Mouse (Mus musculus): ENCODE measurements at regions not wholly inside any gene's neighbourhood (a gene's known extent, or its start where the extent isn't known, plus 50 kb on each side); places are given as distances from the start of the nearest gene placed in this dataset.

- no peaks in the 10 kb centered on the region for H3K9me3 ChIP-seq (ENCODE audit: low read length)
- no peaks in the 10 kb centered on the region for H3K36me3 ChIP-seq (ENCODE audit: insufficient read depth)
- H3K9ac ChIP-seq = no peak overlapping the region
- 73% methylated on average over 7 of the region's 7 CpGs for WGBS
- no peak overlapping the region for H3K27ac ChIP-seq (ENCODE audit: low read depth, low read length)
- TF ChIP-seq CTCF (IDR thresholded peaks at IDR 0.05; ENCODE audit: low read depth) = no peak
- H3K4me2 ChIP-seq (ENCODE audit: low read depth) = no peak overlapping the region
- DNase-seq (no peak), ATAC-seq (no peak)
- H3K4me3 ChIP-seq (ENCODE audit: low read depth, low read length) = no peak overlapping the region
- no peaks in the 10 kb centered on the region for H3K4me1 ChIP-seq (ENCODE audit: insufficient read depth)
- H3K27me3 ChIP-seq (ENCODE audit: insufficient read depth, low read length) = no peaks in the 10 kb centered on the region
These were observed 388.9 kb downstream of the 1700129C05Rik start for GRCm38 (mm10) chr14:58753781-58754180.

DNA sequence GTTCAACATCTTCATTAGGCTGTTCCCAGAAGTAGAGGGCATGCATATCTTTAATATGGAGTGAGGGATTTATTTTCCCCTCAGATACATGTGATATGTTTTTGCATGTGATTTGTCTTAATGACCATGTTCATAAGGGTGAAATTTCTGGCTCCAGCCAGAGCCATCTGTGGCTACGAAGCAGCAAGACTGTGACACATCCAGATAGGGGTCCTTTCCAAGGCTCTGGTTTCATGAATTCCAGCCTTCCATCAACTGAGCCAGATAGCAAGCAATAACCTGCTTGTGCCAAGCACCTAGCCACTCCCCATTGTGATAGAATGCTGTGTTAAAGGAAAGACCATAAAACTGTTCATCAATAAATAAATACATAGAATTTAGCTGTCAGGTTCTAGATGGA is 389.6 kb downstream of the 1700129C05Rik start:
- Histone ChIP-seq H3K9me3 (ENCODE audit: low read length) (no peaks in the 10 kb centered on the region), H3K9ac (no peak overlapping the region), H3K27ac (ENCODE audit: low read depth, low read length) (no peak overlapping the region), H3K4me3 (ENCODE audit: low read depth, low read length) (no peak overlapping the region), H3K27me3 (ENCODE audit: insufficient read depth, low read length) (no peaks in the 10 kb centered on the region), H3K36me3 (ENCODE audit: insufficient read depth) (no peaks in the 10 kb centered on the region), H3K4me2 (ENCODE audit: low read depth) (no peak overlapping the region), H3K4me1 (ENCODE audit: insufficient read depth) (no peaks in the 10 kb centered on the region)
- 74% methylated on average over 1 of the region's 1 CpGs for WGBS
- ATAC-seq (no peak), DNase-seq (no peak)
- no peak for TF ChIP-seq CTCF (IDR thresholded peaks at IDR 0.05; ENCODE audit: low read depth)

GRCm38 (mm10) chr14:58726418-58726817 is 416.3 kb downstream of the 1700129C05Rik start:
- no peak for DNase-seq
- H3K9ac ChIP-seq = no peak overlapping the region
- H3K27ac ChIP-seq (ENCODE audit: low read depth, low read length) = no peak overlapping the region
- no peaks in the 10 kb centered on the region for H3K9me3 ChIP-seq (ENCODE audit: low read length)
- TF ChIP-seq CTCF (IDR thresholded peaks at IDR 0.05; ENCODE audit: low read depth) = no peak
- H3K36me3 ChIP-seq (ENCODE audit: insufficient read depth) = no peaks in the 10 kb centered on the region
- no peak overlapping the region for H3K4me3 ChIP-seq (ENCODE audit: low read depth, low read length)
- 71% methylated on average over 1 of the region's 1 CpGs for WGBS
- H3K4me1 ChIP-seq (ENCODE audit: insufficient read depth) = no peaks in the 10 kb centered on the region
- no peak overlapping the region for H3K4me2 ChIP-seq (ENCODE audit: low read depth)
- no peaks in the 10 kb centered on the region for H3K27me3 ChIP-seq (ENCODE audit: insufficient read depth, low read length)
- no peak for ATAC-seq

GRCm38 (mm10) chr14:58714856-58715255 is 427.8 kb downstream of the 1700129C05Rik start:
- H3K27me3 ChIP-seq (ENCODE audit: insufficient read depth, low read length) = no peaks in the 10 kb centered on the region
- no peaks in the 10 kb centered on the region for H3K36me3 ChIP-seq (ENCODE audit: insufficient read depth)
- no peak overlapping the region for H3K4me2 ChIP-seq (ENCODE audit: low read depth)
- H3K9ac ChIP-seq = no peak overlapping the region
- no peak for DNase-seq
- H3K27ac ChIP-seq (ENCODE audit: low read depth, low read length) = no peak overlapping the region
- no peak for TF ChIP-seq CTCF (IDR thresholded peaks at IDR 0.05; ENCODE audit: low read depth)
- ATAC-seq = no peak
- H3K4me3 ChIP-seq (ENCODE audit: low read depth, low read length) = no peak overlapping the region
- no peaks in the 10 kb centered on the region for H3K4me1 ChIP-seq (ENCODE audit: insufficient read depth)
- no peaks in the 10 kb centered on the region for H3K9me3 ChIP-seq (ENCODE audit: low read length)

DNA sequence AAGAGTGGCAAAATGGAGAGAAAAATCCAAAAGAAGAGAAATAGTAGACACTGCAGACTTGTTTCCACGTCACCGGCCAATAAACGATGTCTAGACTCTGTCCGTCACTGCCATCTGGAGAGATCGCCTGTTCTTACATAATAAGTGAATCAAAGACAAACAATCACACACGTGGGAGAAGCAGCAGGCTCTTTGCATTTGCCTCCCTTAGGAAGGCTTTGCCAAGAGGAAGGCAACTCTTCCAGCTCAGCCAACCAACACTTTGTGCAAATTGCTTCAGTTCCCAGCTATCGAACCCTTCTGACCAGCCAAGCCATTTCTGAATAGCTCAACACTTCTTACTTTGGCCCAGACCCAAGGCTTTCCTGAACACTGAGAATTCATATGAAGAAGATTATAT is 432.8 kb downstream of the 1700129C05Rik start:
- peak; percentile 25 for DNase-seq
- TF ChIP-seq CTCF (IDR thresholded peaks at IDR 0.05; ENCODE audit: low read depth) = no peak
- ATAC-seq = peak; percentile 42; the same call in 1 of the 2 replicates
- WGBS = 43% methylated on average over 7 of the region's 7 CpGs
- Histone ChIP-seq H3K4me2 (ENCODE audit: low read depth) (no peak overlapping the region), H3K27me3 (ENCODE audit: insufficient read depth, low read length) (no peaks in the 10 kb centered on the region), H3K36me3 (ENCODE audit: insufficient read depth) (no peaks in the 10 kb centered on the region), H3K4me3 (ENCODE audit: low read depth, low read length) (no peak overlapping the region), H3K9me3 (ENCODE audit: low read length) (no peaks in the 10 kb centered on the region), H3K4me1 (ENCODE audit: insufficient read depth) (no peaks in the 10 kb centered on the region), H3K9ac (no peak overlapping the region), H3K27ac (ENCODE audit: low read depth, low read length) (no peak overlapping the region)

DNA sequence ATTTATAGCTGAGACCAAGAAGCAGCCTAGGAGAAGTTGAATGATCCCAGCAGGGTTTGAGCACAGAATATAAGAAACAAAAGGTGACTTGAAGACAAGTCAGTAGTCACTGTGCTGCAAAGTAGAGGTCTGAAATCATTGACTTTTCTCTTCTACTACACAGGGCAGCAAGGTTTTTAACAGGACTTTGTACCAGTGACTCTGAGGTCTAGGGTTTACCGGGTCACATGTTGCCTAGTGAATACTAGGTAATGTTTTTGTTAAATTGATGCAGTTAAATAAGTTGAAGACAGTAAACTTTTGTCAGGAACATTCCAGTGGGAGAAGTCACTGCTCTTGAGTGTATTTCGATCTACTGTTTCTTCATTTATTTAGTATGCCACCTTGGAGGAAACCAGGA is 433.4 kb downstream of the 1700129C05Rik start:
- Histone ChIP-seq H3K36me3 (ENCODE audit: insufficient read depth) (no peaks in the 10 kb centered on the region), H3K27me3 (ENCODE audit: insufficient read depth, low read length) (no peaks in the 10 kb centered on the region), H3K27ac (ENCODE audit: low read depth, low read length) (no peak overlapping the region), H3K4me1 (ENCODE audit: insufficient read depth) (no peaks in the 10 kb centered on the region), H3K9ac (no peak overlapping the region), H3K9me3 (ENCODE audit: low read length) (no peaks in the 10 kb centered on the region), H3K4me2 (ENCODE audit: low read depth) (no peak overlapping the region), H3K4me3 (ENCODE audit: low read depth, low read length) (no peak overlapping the region)
- ATAC-seq (no peak), DNase-seq (no peak)
- WGBS = 94% methylated on average over 2 of the region's 2 CpGs
- no peak for TF ChIP-seq CTCF (IDR thresholded peaks at IDR 0.05; ENCODE audit: low read depth)

GRCm38 (mm10) chr14:58701765-58702164 is 440.9 kb downstream of the 1700129C05Rik start:
- no peak overlapping the region for H3K9ac ChIP-seq
- peak; percentile 60 for TF ChIP-seq CTCF (IDR thresholded peaks at IDR 0.05; ENCODE audit: low read depth)
- H3K27me3 ChIP-seq (ENCODE audit: insufficient read depth, low read length) = no peaks in the 10 kb centered on the region
- DNase-seq (peak; percentile 78), ATAC-seq (peak; percentile 61; the same call in 1 of the 2 replicates)
- no peaks in the 10 kb centered on the region for H3K4me1 ChIP-seq (ENCODE audit: insufficient read depth)
- no peak overlapping the region for H3K27ac ChIP-seq (ENCODE audit: low read depth, low read length)
- no peak overlapping the region for H3K4me3 ChIP-seq (ENCODE audit: low read depth, low read length)
- H3K4me2 ChIP-seq (ENCODE audit: low read depth) = no peak overlapping the region
- WGBS = 25% methylated on average over 1 of the region's 1 CpGs
- H3K9me3 ChIP-seq (ENCODE audit: low read length) = 0 out of 2 replicates have a peak, but pooled peaks cover 4% of the 10 kb centered on the region
- H3K36me3 ChIP-seq (ENCODE audit: insufficient read depth) = no peaks in the 10 kb centered on the region

Measured in forebrain, postnatal 0 days (tissue).